Mouse (Mus musculus): ENCODE measurements at regions not wholly inside any gene's neighbourhood (a gene's known extent, or its start where the extent isn't known, plus 50 kb on each side); places are given as distances from the start of the nearest gene placed in this dataset.

DNA sequence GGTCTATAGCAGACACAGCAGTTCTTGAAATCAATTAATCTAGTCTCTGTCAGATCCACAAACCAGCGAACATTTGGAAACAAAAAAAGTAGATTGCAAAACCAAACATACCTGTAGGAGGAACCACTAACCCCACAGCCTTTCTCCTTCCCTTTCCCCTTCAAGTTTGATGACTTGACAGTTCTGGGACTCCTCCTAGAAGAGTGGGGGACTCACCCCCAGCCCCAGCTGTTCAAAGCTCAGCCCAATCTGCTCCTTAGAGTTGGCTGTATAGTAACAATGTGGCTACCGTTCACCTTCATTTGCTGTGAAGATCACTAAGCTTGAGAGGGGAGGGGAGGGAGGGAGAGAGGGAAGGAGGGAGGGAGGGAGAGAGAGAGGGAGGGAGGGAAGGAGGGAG, 259.3 kb downstream of the Gm11361 start:
- no peak for ATAC-seq (ENCODE audit: low FRiP score)
- Histone ChIP-seq H3K4me3 (ENCODE audit: low read depth, low read length) (no peak overlapping the region), H3K4me2 (ENCODE audit: low read depth, low read length, poor library complexity, severe bottlenecking) (no peak overlapping the region), H3K27me3 (ENCODE audit: insufficient read depth, low read length) (no peaks in the 10 kb centered on the region), H3K9me3 (ENCODE audit: low read length) (no peaks in the 10 kb centered on the region), H3K36me3 (ENCODE audit: insufficient read depth, low read length) (no peaks in the 10 kb centered on the region), H3K9ac (replicated peaks; ENCODE audit: low read length, poor library complexity, severe bottlenecking) (no peak overlapping the region), H3K27ac (ENCODE audit: low read depth, low read length) (no peak overlapping the region), H3K4me1 (ENCODE audit: insufficient read depth, low read length) (no peaks in the 10 kb centered on the region)
- no peak for DNase-seq (ENCODE audit: low spot score)
- WGBS, result 44% methylated on average over 2 of the region's 2 CpGs
- TF ChIP-seq CTCF (IDR thresholded peaks at IDR 0.05), result no peak

DNA sequence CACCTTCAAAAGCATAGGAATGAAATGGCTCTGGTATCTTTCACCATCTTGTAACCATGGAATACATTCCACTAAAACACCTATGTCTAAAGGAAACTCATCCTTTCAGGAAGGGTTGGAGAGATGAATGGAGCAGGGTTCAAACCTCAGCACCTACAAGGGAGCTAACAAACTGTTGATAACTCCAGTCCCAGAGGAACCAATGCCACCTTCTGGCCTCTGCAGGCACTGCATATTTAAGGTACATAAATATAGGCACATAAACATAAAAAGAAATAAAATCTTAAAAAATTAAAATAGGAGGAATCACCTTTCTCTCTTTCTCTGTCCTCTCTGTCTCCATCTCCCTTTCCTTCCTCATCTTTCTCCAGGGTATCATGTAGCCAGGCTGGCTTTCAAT, 256.9 kb downstream of the Gm11361 start:
- Histone ChIP-seq H3K27me3 (ENCODE audit: insufficient read depth, low read length) (no peaks in the 10 kb centered on the region), H3K4me2 (ENCODE audit: low read depth, low read length, poor library complexity, severe bottlenecking) (no peak overlapping the region), H3K4me1 (ENCODE audit: insufficient read depth, low read length) (no peaks in the 10 kb centered on the region), H3K4me3 (ENCODE audit: low read depth, low read length) (no peak overlapping the region), H3K9me3 (ENCODE audit: low read length) (no peaks in the 10 kb centered on the region), H3K9ac (replicated peaks; ENCODE audit: low read length, poor library complexity, severe bottlenecking) (no peak overlapping the region), H3K27ac (ENCODE audit: low read depth, low read length) (no peak overlapping the region), H3K36me3 (ENCODE audit: insufficient read depth, low read length) (no peaks in the 10 kb centered on the region)
- TF ChIP-seq CTCF (IDR thresholded peaks at IDR 0.05), result peak; percentile 41; the same call in 1 of the 2 replicates
- ATAC-seq (ENCODE audit: low FRiP score) (no peak), DNase-seq (ENCODE audit: low spot score) (no peak)

DNA sequence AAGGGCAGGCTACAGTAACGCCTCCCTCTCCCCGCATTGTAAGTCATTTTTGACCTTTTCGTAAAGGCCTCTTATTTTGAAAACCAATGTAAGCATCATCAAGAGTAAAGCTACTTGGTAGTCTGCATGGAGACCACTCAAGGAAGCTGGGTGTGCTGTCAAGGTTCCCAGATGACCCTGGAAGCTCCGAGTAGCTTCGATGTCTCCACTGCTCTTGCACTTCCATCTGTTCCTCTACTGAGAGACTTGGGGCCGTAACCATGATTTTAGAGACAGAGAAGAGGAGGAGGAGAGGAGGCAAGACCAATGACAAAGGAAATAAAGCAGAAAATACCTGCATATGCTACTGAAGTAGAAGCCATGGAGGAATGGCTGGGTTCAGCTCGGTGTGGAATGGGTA, 256.0 kb downstream of the Gm11361 start:
- no peaks in the 10 kb centered on the region for H3K27me3 ChIP-seq (ENCODE audit: insufficient read depth, low read length)
- no peaks in the 10 kb centered on the region for H3K4me1 ChIP-seq (ENCODE audit: insufficient read depth, low read length)
- H3K36me3 ChIP-seq (ENCODE audit: insufficient read depth, low read length), result no peaks in the 10 kb centered on the region
- ATAC-seq (ENCODE audit: low FRiP score) (no peak), DNase-seq (ENCODE audit: low spot score) (no peak)
- 95% methylated on average over 7 of the region's 7 CpGs for WGBS
- no peak for TF ChIP-seq CTCF (IDR thresholded peaks at IDR 0.05)
- H3K4me2 ChIP-seq (ENCODE audit: low read depth, low read length, poor library complexity, severe bottlenecking), result no peak overlapping the region
- no peak overlapping the region for H3K27ac ChIP-seq (ENCODE audit: low read depth, low read length)
- H3K9ac ChIP-seq (replicated peaks; ENCODE audit: low read length, poor library complexity, severe bottlenecking), result no peak overlapping the region
- no peak overlapping the region for H3K4me3 ChIP-seq (ENCODE audit: low read depth, low read length)
- H3K9me3 ChIP-seq (ENCODE audit: low read length), result no peaks in the 10 kb centered on the region

DNA sequence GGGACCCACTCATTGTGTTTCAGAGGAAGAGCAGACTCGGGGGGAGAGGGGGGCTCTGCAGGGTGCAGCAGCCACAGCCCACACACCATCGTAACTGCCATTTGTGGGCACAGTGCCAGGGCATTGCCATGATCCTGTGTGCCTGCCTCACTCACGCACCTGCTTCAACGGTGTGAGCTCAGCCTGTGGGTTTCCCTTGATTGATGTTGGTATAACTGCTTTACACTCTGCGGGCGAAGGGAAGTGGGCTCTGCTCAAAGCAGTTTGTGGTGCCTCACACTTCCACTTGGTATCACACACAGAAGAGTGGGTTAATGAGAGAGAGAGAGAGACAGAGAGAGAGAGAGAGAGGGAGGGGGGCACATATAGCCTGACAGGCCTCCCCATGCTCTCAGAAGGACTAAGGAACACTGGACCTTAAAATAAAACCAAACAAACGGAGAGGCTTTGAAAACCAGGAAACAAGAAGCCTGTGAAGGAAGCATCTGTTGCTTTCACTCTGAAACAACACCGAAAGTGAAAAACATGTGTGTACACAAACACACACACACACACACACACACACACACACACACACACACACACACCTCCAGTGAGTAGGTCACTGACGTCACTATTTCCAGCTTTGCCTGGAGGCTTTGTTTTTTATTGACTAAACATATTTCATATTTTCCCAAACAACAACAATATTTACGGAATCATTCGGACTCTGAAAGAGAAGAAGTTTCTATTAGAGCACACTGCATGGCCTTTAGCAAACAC, 255.4 kb downstream of the Gm11361 start:
- no peaks in the 10 kb centered on the region for H3K9me3 ChIP-seq (ENCODE audit: low read length)
- TF ChIP-seq CTCF (IDR thresholded peaks at IDR 0.05), result no peak
- WGBS, result 63% methylated on average over 11 of the region's 11 CpGs
- H3K9ac ChIP-seq (replicated peaks; ENCODE audit: low read length, poor library complexity, severe bottlenecking), result no peak overlapping the region
- H3K27me3 ChIP-seq (ENCODE audit: insufficient read depth, low read length), result no peaks in the 10 kb centered on the region
- H3K4me1 ChIP-seq (ENCODE audit: insufficient read depth, low read length), result no peaks in the 10 kb centered on the region
- ATAC-seq (ENCODE audit: low FRiP score) (no peak), DNase-seq (ENCODE audit: low spot score) (peak; percentile 56)
- H3K4me3 ChIP-seq (ENCODE audit: low read depth, low read length), result no peak overlapping the region
- no peak overlapping the region for H3K27ac ChIP-seq (ENCODE audit: low read depth, low read length)
- H3K4me2 ChIP-seq (ENCODE audit: low read depth, low read length, poor library complexity, severe bottlenecking), result no peak overlapping the region
- no peaks in the 10 kb centered on the region for H3K36me3 ChIP-seq (ENCODE audit: insufficient read depth, low read length)

DNA sequence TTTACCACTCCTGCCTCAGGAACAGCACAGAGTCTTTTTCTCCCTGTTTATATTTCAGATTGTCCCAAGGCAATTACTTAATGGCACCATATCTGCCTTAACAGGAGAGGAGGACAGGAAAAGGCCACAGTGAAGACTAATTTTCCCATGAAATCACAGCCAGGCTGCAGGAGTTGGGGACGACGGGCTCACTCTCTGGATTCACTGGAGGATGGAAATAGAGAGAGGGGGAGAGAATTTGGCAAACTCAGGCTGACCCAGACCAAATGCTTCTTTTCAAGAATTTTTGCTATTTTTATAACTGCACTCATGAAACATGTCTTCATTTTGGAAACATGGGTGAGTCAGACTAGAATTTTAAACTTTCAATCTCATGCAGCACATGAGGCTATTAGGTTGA, 250.9 kb downstream of the Gm11361 start:
- Histone ChIP-seq H3K4me3 (ENCODE audit: low read depth, low read length) (no peak overlapping the region), H3K9me3 (ENCODE audit: low read length) (no peaks in the 10 kb centered on the region), H3K9ac (replicated peaks; ENCODE audit: low read length, poor library complexity, severe bottlenecking) (no peak overlapping the region), H3K27me3 (ENCODE audit: insufficient read depth, low read length) (no peaks in the 10 kb centered on the region), H3K36me3 (ENCODE audit: insufficient read depth, low read length) (no peaks in the 10 kb centered on the region), H3K4me2 (ENCODE audit: low read depth, low read length, poor library complexity, severe bottlenecking) (no peak overlapping the region), H3K27ac (ENCODE audit: low read depth, low read length) (no peak overlapping the region), H3K4me1 (ENCODE audit: insufficient read depth, low read length) (no peaks in the 10 kb centered on the region)
- ATAC-seq (ENCODE audit: low FRiP score) (no peak), DNase-seq (ENCODE audit: low spot score) (no peak)
- WGBS, result 38% methylated on average over 2 of the region's 2 CpGs
- TF ChIP-seq CTCF (IDR thresholded peaks at IDR 0.05), result no peak

DNA sequence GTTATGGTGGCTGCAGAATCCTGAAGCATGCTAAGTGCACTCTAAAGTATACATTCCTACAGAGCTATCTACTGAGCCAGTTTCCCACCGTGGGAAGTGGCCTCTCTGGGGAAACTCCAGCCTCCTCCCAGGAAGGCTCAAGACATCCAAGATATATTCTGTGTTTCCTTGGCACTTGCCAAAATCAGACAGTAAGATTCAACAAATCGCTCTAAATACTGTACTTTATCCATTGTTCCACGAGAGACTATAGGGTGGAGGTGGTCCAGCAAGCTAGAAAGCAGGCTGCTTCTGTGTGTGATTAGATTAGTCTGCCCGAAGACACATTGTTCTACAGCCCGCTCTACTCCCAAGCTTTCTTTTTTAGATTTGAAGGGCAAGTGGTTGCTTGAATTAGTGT, 250.5 kb downstream of the Gm11361 start:
- no peak overlapping the region for H3K4me3 ChIP-seq (ENCODE audit: low read depth, low read length)
- DNase-seq (ENCODE audit: low spot score), result no peak
- H3K4me1 ChIP-seq (ENCODE audit: insufficient read depth, low read length), result no peaks in the 10 kb centered on the region
- no peak overlapping the region for H3K4me2 ChIP-seq (ENCODE audit: low read depth, low read length, poor library complexity, severe bottlenecking)
- no peak overlapping the region for H3K9ac ChIP-seq (replicated peaks; ENCODE audit: low read length, poor library complexity, severe bottlenecking)
- H3K36me3 ChIP-seq (ENCODE audit: insufficient read depth, low read length), result no peaks in the 10 kb centered on the region
- H3K27ac ChIP-seq (ENCODE audit: low read depth, low read length), result no peak overlapping the region
- ATAC-seq (ENCODE audit: low FRiP score), result no peak
- H3K27me3 ChIP-seq (ENCODE audit: insufficient read depth, low read length), result no peaks in the 10 kb centered on the region
- H3K9me3 ChIP-seq (ENCODE audit: low read length), result no peaks in the 10 kb centered on the region
- WGBS, result 73% methylated on average over 5 of the region's 5 CpGs
- TF ChIP-seq CTCF (IDR thresholded peaks at IDR 0.05), result no peak

Measured in midbrain, postnatal 0 days (tissue).